Mouse (Mus musculus): ENCODE data around the gene Efna3. TPM values are rescaled to one million over a fixed set of nuclear protein-coding genes. Genes with fewer than 3 reads are reported as not detected.

The Efna3 gene
- polyA plus RNA-seq, 1 experiment from 2014 or later = 22.5 TPM

- WGBS = 92% methylated on average over 11 of the region's 11 CpGs
- Histone ChIP-seq H3K27me3 (no peaks in the 10 kb centered on the region), H3K4me2 (replicated peaks) (no peak overlapping the region), H3K4me3 (replicated peaks) (no peak overlapping the region), H3K4me1 (replicated peaks) (no peaks in the 10 kb centered on the region), H3K9me3 (no peaks in the 10 kb centered on the region), H3K9ac (replicated peaks) (no peak overlapping the region), H3K27ac (no peak overlapping the region), H3K36me3 (no peaks in the 10 kb centered on the region)
- no peak for ATAC-seq
These were observed 29.4 kb downstream of the Efna3 start for GRCm38 (mm10) chr3:89293247-89293918.

- no peaks in the 10 kb centered on the region for H3K27me3 ChIP-seq
- 53% methylated on average over 5 of the region's 5 CpGs for WGBS
- H3K9ac ChIP-seq (replicated peaks) = no peak overlapping the region
- no peaks in the 10 kb centered on the region for H3K9me3 ChIP-seq
- ATAC-seq = no peak
- no peak overlapping the region for H3K27ac ChIP-seq
- no peaks in the 10 kb centered on the region for H3K36me3 ChIP-seq
- no peaks in the 10 kb centered on the region for H3K4me1 ChIP-seq (replicated peaks)
- H3K4me3 ChIP-seq (replicated peaks) = no peak overlapping the region
- no peak overlapping the region for H3K4me2 ChIP-seq (replicated peaks)
These were observed 30.5 kb downstream of the Efna3 start for GRCm38 (mm10) chr3:89292303-89292702.

- no peak overlapping the region for H3K27ac ChIP-seq
- no peak overlapping the region for H3K4me2 ChIP-seq (replicated peaks)
- no peaks in the 10 kb centered on the region for H3K36me3 ChIP-seq
- no peak for ATAC-seq
- H3K9me3 ChIP-seq = no peaks in the 10 kb centered on the region
- 84% methylated on average over 10 of the region's 10 CpGs for WGBS
- no peak overlapping the region for H3K4me3 ChIP-seq (replicated peaks)
- H3K4me1 ChIP-seq (replicated peaks) = no peaks in the 10 kb centered on the region
- no peak overlapping the region for H3K9ac ChIP-seq (replicated peaks)
- no peaks in the 10 kb centered on the region for H3K27me3 ChIP-seq
These were observed 30.9 kb downstream of the Efna3 start for GRCm38 (mm10) chr3:89291874-89292273.

GRCm38 (mm10) chr3:89288503-89288928 is 34.2 kb downstream of the Efna3 start:
- 0 out of 2 replicates have a peak, but pooled peaks cover 3% of the 10 kb centered on the region for H3K27me3 ChIP-seq
- H3K9me3 ChIP-seq = no peaks in the 10 kb centered on the region
- no peaks in the 10 kb centered on the region for H3K36me3 ChIP-seq
- no peak overlapping the region for H3K9ac ChIP-seq (replicated peaks)
- no peak overlapping the region for H3K4me2 ChIP-seq (replicated peaks)
- H3K4me3 ChIP-seq (replicated peaks) = no peak overlapping the region
- no peak for ATAC-seq
- no peaks in the 10 kb centered on the region for H3K4me1 ChIP-seq (replicated peaks)
- WGBS = 53% methylated on average over 7 of the region's 7 CpGs
- no peak overlapping the region for H3K27ac ChIP-seq

- no peaks in the 10 kb centered on the region for H3K36me3 ChIP-seq
- peaks cover under 1% of the 10 kb centered on the region; the same call in 1 of the 2 replicates for H3K4me1 ChIP-seq (replicated peaks)
- 0 out of 2 replicates have a peak, but pooled peaks cover 3% of the 10 kb centered on the region for H3K27me3 ChIP-seq
- no peak overlapping the region for H3K27ac ChIP-seq
- H3K4me3 ChIP-seq (replicated peaks) = no peak overlapping the region
- no peak overlapping the region for H3K4me2 ChIP-seq (replicated peaks)
- ATAC-seq = no peak
- H3K9me3 ChIP-seq = no peaks in the 10 kb centered on the region
- H3K9ac ChIP-seq (replicated peaks) = no peak overlapping the region
- 71% methylated on average over 5 of the region's 5 CpGs for WGBS
These were observed 35.5 kb downstream of the Efna3 start for GRCm38 (mm10) chr3:89287286-89287685.

GRCm38 (mm10) chr3:89285526-89285925 is 37.2 kb downstream of the Efna3 start:
- peaks cover 14% of the 10 kb centered on the region for H3K27me3 ChIP-seq
- H3K9ac ChIP-seq (replicated peaks) = no peak overlapping the region
- peaks cover 16% of the 10 kb centered on the region for H3K4me1 ChIP-seq (replicated peaks)
- no peak overlapping the region for H3K4me2 ChIP-seq (replicated peaks)
- no peaks in the 10 kb centered on the region for H3K9me3 ChIP-seq
- 45% methylated on average over 2 of the region's 2 CpGs for WGBS
- no peaks in the 10 kb centered on the region for H3K36me3 ChIP-seq
- no peak for ATAC-seq
- no peak overlapping the region for H3K4me3 ChIP-seq (replicated peaks)
- H3K27ac ChIP-seq = no peak overlapping the region

DNA sequence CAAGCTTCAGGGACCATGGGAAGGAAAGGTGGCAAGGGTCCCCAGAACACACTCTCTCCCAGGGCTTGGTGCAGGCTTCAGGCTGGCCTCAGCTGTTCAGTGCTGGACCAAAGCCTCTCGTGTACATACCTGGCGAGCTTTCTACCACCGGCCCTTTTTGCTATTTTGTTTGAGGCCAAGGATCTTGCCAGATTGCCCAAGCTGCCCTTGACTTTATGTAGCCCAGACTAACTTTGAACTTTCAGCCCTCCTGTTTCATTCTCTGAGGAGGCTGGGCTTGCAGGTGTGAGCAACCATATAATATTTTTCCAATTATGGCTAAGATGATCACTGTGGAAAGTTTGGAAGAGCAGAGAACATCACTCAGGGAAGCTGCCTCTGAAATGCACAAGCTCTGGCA is 38.5 kb downstream of the Efna3 start:
- Histone ChIP-seq H3K9me3 (no peaks in the 10 kb centered on the region), H3K27me3 (peaks cover 26% of the 10 kb centered on the region), H3K9ac (replicated peaks) (no peak overlapping the region), H3K4me2 (replicated peaks) (no peak overlapping the region), H3K27ac (no peak overlapping the region), H3K4me1 (replicated peaks) (peaks cover 29% of the 10 kb centered on the region), H3K36me3 (no peaks in the 10 kb centered on the region), H3K4me3 (replicated peaks) (no peak overlapping the region)
- 89% methylated on average over 3 of the region's 3 CpGs for WGBS
- ATAC-seq = no peak

- H3K27ac ChIP-seq = no peak overlapping the region
- 24% methylated on average over 4 of the region's 4 CpGs for WGBS
- peaks cover 46% of the 10 kb centered on the region for H3K27me3 ChIP-seq
- no peaks in the 10 kb centered on the region for H3K9me3 ChIP-seq
- peaks cover 33% of the 10 kb centered on the region for H3K4me1 ChIP-seq (replicated peaks)
- no peak for ATAC-seq
- no peaks in the 10 kb centered on the region for H3K36me3 ChIP-seq
- H3K4me2 ChIP-seq (replicated peaks) = no peak overlapping the region
- H3K9ac ChIP-seq (replicated peaks) = 0 out of 2 replicates have a peak overlapping the region, but pooled peaks have one; percentile 16
- H3K4me3 ChIP-seq (replicated peaks) = no peak overlapping the region
These were observed 40.5 kb downstream of the Efna3 start for GRCm38 (mm10) chr3:89282291-89282643.

- H3K27me3 ChIP-seq = peaks cover 51% of the 10 kb centered on the region
- ATAC-seq = no peak
- peak overlapping the region; percentile 44 for H3K4me3 ChIP-seq (replicated peaks)
- H3K4me2 ChIP-seq (replicated peaks) = peak overlapping the region; percentile 82
- H3K9me3 ChIP-seq = no peaks in the 10 kb centered on the region
- peaks cover 33% of the 10 kb centered on the region for H3K4me1 ChIP-seq (replicated peaks)
- no peaks in the 10 kb centered on the region for H3K36me3 ChIP-seq
- WGBS = 13% methylated on average over 20 of the region's 20 CpGs
- no peak overlapping the region for H3K9ac ChIP-seq (replicated peaks)
- no peak overlapping the region for H3K27ac ChIP-seq
These were observed 41.0 kb downstream of the Efna3 start for GRCm38 (mm10) chr3:89281579-89282290.

- Histone ChIP-seq H3K36me3 (no peaks in the 10 kb centered on the region), H3K27me3 (peaks cover 58% of the 10 kb centered on the region), H3K4me2 (replicated peaks) (peak within 1 kb of the TSS; percentile 82), H3K27ac (0 out of 2 replicates have a peak within 1 kb of the TSS, but pooled peaks have one; percentile 11), H3K9ac (replicated peaks) (peak within 1 kb of the TSS; percentile 61), H3K4me1 (replicated peaks) (peaks cover 33% of the 10 kb centered on the region), H3K9me3 (no peaks in the 10 kb centered on the region), H3K4me3 (replicated peaks) (peak within 1 kb of the TSS; percentile 44)
- ATAC-seq = peak; percentile 49
- under 1% methylated on average over 52 of the region's 52 CpGs for WGBS
These were observed 41.9 kb downstream of the Efna3 start, which contains the start of gene Efna1 for GRCm38 (mm10) chr3:89280606-89281511. TSS of gene Efna1 (minus strand) at chr3:89281142.

DNA sequence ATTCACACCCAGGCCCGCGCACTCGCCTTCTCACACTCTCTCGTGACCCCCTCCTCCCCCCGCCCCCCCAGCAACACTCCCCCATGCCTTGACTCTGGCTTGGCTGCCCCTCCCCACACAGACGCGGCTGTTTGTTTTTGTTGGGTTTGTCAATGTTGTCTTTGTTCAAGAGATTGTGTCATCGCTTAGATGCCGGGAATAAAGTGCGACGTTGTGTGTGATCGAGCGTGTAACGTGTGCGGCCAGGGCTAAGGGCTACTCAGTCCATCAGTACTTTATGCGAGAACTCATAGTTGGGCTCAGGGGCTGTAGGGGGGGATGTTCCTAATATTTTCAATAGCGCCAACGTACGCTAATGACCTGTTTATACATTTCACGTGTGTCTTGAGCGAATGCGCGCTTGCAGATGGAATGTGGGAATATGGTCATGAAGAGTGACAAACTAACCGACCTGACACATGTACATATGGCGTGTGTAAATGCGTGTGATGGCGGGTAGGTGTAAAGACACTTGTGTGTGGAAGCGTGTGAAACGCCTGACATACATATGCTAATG is 42.6 kb downstream of the Efna3 start:
- WGBS = under 1% methylated on average over 29 of the region's 29 CpGs
- H3K36me3 ChIP-seq = no peaks in the 10 kb centered on the region
- H3K27ac ChIP-seq = 0 out of 2 replicates have a peak overlapping the region, but pooled peaks have one; percentile 11
- peak overlapping the region; percentile 82 for H3K4me2 ChIP-seq (replicated peaks)
- H3K9me3 ChIP-seq = no peaks in the 10 kb centered on the region
- ATAC-seq = peak; percentile 24; the same call in 1 of the 2 replicates
- peaks cover 58% of the 10 kb centered on the region for H3K27me3 ChIP-seq
- H3K9ac ChIP-seq (replicated peaks) = peak overlapping the region; percentile 61
- H3K4me3 ChIP-seq (replicated peaks) = peak overlapping the region; percentile 44
- peaks cover 33% of the 10 kb centered on the region for H3K4me1 ChIP-seq (replicated peaks)

Data from midbrain, embryonic 13.5 days (tissue).